Mouse (Mus musculus) hindbrain, embryonic 11.5 days (tissue): ENCODE data around the gene Tnfrsf1b. TPM values are rescaled to one million over a fixed set of nuclear protein-coding genes. Genes with fewer than 3 reads are reported as not detected.
A peak's percentile ranks its signal among the peaks of the same experiment; 100 is the strongest.

Experiments
- ATAC-seq: fragments of 200-750 bp; cut with Nextera tagmentation; 2 replicates; pipeline ENCODE4 v1.8.0; 2017; ENCODE audit warnings: mild to moderate bottlenecking, moderate TSS enrichment, moderate library complexity; ENCODE audit not compliant: low FRiP score
- DNase-seq: peaks from one replicate; pipeline ENCODE4 v3.0.0-alpha.2; 2015; ENCODE audit warnings: low spot score
- H3K27ac ChIP-seq: fragments of 300-500 bp; sonication (generic); 2 replicates; pipeline ENCODE4 v1.5.1; 2014; ENCODE audit warnings: mild to moderate bottlenecking, low read depth, low read length
- H3K27me3 ChIP-seq: fragments of 300-500 bp; sonication (generic); 2 replicates; pipeline ENCODE4 v1.6.1; 2014; ENCODE audit warnings: mild to moderate bottlenecking, low read length, moderate library complexity, mixed read lengths; ENCODE audit not compliant: control insufficient read depth, insufficient read depth
- H3K36me3 ChIP-seq: fragments of 300-500 bp; sonication (generic); 2 replicates; pipeline ENCODE4 v1.6.1; 2014; ENCODE audit warnings: mild to moderate bottlenecking, low read length, moderate library complexity, mixed read lengths; ENCODE audit not compliant: control insufficient read depth, insufficient read depth
- H3K4me1 ChIP-seq: fragments of 300-500 bp; sonication (generic); replicated peaks from 2 replicates; pipeline ENCODE4 v1.6.1; 2014; ENCODE audit warnings: low read length, mixed read lengths; ENCODE audit not compliant: control insufficient read depth, insufficient read depth
- H3K4me2 ChIP-seq: fragments of 300-500 bp; sonication (generic); replicated peaks from 2 replicates; pipeline ENCODE4 v1.6.1; 2014; ENCODE audit warnings: mild to moderate bottlenecking, low read depth, low read length
- H3K4me3 ChIP-seq: fragments of 300-500 bp; sonication (generic); 2 replicates; pipeline ENCODE4 v1.5.1; 2014; ENCODE audit warnings: low read depth, low read length
- H3K9ac ChIP-seq: fragments of 300-500 bp; sonication (generic); 2 replicates; pipeline ENCODE4 v1.6.1; 2014; ENCODE audit warnings: low read depth, low read length
- H3K9me3 ChIP-seq: fragments of 300-500 bp; sonication (generic); 2 replicates; pipeline ENCODE4 v1.6.1; 2016; ENCODE audit warnings: low read length; ENCODE audit not compliant: control insufficient read depth
- WGBS: fragments of 180-500 bp; shearing (Covaris S2); extraction: QIAGEN DNeasy Blood & Tissue Kit; methylation state at CpG from one replicate; pipeline ENCODE4 v1.1.7; 2014; 5-methylcytosine and 5-hydroxymethylcytosine counted together
- polyA plus RNA-seq: library from polyadenylated mRNA; unstranded; fragments of >200 nt; fragmentation: Nextera tagmentation; extraction: Ambion mirVana; gene quantifications from 2 replicates; pipeline ENCODE4 v1.2.1, GENCODE M21; 2014

Tnfrsf1b gene
- polyA plus RNA-seq, 1 experiment from 2014 or later: 1.6 TPM

- H3K4me2 ChIP-seq: no peak overlapping the region
- no peaks in the 10 kb centered on the region for H3K4me1 ChIP-seq
- ATAC-seq: no peak
- H3K27me3 ChIP-seq: no peaks in the 10 kb centered on the region
- H3K27ac ChIP-seq: no peak overlapping the region
- no peaks in the 10 kb centered on the region for H3K9me3 ChIP-seq
- 76% methylated on average over 5 of the region's 5 CpGs for WGBS
- DNase-seq: no peak
- H3K9ac ChIP-seq: no peak overlapping the region
- no peaks in the 10 kb centered on the region for H3K36me3 ChIP-seq
- H3K4me3 ChIP-seq: no peak overlapping the region
These were observed 28.8 kb downstream of the Tnfrsf1b start for GRCm38 (mm10) chr4:145217837-145218236.

DNA sequence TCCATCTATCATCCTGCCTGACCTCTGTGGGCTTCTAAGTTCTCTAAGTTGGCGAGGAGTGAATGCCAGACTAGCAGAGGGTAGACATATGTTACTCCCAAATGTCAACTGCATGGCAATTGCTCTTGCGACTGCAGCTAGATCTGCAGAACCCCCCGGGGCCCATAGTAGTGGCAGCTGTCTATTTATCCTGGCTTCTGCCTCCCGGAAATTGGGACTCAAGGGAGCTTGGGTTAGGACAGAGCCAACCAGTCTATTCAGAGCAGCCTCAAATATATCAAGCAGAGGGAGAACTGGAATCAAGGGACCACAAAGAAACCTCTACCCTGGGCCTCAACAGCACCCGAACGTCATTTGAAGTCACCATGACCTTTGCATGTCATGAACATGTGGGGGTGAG is 29.6 kb downstream of the Tnfrsf1b start:
- H3K4me1 ChIP-seq: no peaks in the 10 kb centered on the region
- no peak overlapping the region for H3K4me3 ChIP-seq
- no peaks in the 10 kb centered on the region for H3K36me3 ChIP-seq
- DNase-seq (no peak), ATAC-seq (no peak)
- no peak overlapping the region for H3K27ac ChIP-seq
- H3K9me3 ChIP-seq: no peaks in the 10 kb centered on the region
- no peaks in the 10 kb centered on the region for H3K27me3 ChIP-seq
- 78% methylated on average over 6 of the region's 6 CpGs for WGBS
- no peak overlapping the region for H3K4me2 ChIP-seq
- no peak overlapping the region for H3K9ac ChIP-seq

DNA sequence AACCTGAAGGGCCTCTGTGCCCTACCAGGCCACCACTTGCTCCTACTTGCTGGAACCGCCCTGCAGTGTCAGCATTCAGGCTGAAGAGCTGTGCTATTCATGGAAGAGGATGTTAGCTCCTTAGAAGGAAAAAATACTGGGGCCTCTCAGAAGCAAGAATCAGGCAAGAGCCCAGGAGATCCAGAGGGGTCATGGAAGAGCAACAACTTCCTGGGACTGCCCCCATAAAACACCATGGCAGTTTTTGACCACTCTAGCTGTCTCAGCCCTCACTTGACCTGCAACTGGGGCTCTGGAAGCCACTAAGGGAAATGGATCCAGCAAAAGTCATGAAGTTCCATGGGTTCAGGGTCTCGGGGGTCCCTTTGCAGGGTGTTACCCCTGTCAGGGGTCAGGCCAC is 31.3 kb downstream of the Tnfrsf1b start:
- H3K27ac ChIP-seq: no peak overlapping the region
- no peaks in the 10 kb centered on the region for H3K9me3 ChIP-seq
- no peaks in the 10 kb centered on the region for H3K36me3 ChIP-seq
- no peak for DNase-seq
- no peaks in the 10 kb centered on the region for H3K4me1 ChIP-seq
- no peaks in the 10 kb centered on the region for H3K27me3 ChIP-seq
- WGBS: 83% methylated on average over 2 of the region's 2 CpGs
- H3K4me3 ChIP-seq: no peak overlapping the region
- no peak overlapping the region for H3K4me2 ChIP-seq
- no peak overlapping the region for H3K9ac ChIP-seq
- ATAC-seq: no peak

DNA sequence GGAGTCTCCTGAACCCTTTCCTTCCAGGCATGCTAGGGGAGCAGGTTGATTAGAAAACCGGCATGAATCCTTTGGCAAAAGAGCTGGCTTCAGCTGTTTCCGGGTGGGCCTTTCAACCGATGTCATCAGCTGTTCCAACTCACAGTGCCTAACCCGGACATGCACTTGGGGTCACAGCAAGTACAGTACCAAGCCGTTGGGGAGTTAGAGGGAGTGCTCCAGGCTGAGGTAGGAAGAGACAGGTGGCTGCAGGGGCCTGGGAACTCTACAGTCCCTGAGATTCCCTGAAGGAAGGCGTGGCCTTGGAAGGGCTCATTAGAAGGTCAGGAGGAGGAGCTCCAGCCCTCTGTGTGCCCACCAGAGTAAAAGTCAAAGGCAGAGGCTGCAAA is 31.9 kb downstream of the Tnfrsf1b start:
- no peaks in the 10 kb centered on the region for H3K27me3 ChIP-seq
- 53% methylated on average over 6 of the region's 6 CpGs for WGBS
- H3K4me2 ChIP-seq: no peak overlapping the region
- no peak overlapping the region for H3K9ac ChIP-seq
- H3K4me1 ChIP-seq: no peaks in the 10 kb centered on the region
- H3K36me3 ChIP-seq: no peaks in the 10 kb centered on the region
- H3K27ac ChIP-seq: no peak overlapping the region
- no peaks in the 10 kb centered on the region for H3K9me3 ChIP-seq
- DNase-seq: no peak
- peak; percentile 62 for ATAC-seq
- H3K4me3 ChIP-seq: no peak overlapping the region

GRCm38 (mm10) chr4:145213999-145214785 is 32.5 kb downstream of the Tnfrsf1b start:
- H3K4me2 ChIP-seq: no peak overlapping the region
- no peak overlapping the region for H3K27ac ChIP-seq
- no peaks in the 10 kb centered on the region for H3K4me1 ChIP-seq
- DNase-seq (peak; percentile 94), ATAC-seq (peak; percentile 86)
- no peaks in the 10 kb centered on the region for H3K27me3 ChIP-seq
- H3K9ac ChIP-seq: no peak overlapping the region
- no peak overlapping the region for H3K4me3 ChIP-seq
- no peaks in the 10 kb centered on the region for H3K36me3 ChIP-seq
- no peaks in the 10 kb centered on the region for H3K9me3 ChIP-seq
- 36% methylated on average over 8 of the region's 8 CpGs for WGBS

DNA sequence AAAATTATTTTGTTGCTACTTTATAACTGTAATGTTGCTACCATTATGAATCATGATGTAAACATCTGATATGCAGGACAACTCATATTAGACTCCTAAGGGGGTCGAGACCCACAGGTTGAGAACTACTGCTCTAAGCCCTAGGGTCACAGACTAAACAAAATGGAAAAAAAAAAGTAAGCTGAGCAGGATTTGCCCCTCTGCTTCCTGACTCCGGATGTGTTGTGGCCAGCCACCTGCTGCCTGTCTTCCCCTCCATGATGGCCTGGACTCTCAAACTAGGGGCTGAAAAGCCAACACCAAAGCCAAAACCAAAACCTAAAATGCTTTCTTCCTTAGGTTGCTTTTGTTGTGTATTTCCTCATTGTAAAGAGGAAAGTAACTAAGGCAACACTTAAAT is 35.6 kb downstream of the Tnfrsf1b start:
- DNase-seq (no peak), ATAC-seq (no peak)
- H3K9ac ChIP-seq: no peak overlapping the region
- H3K27me3 ChIP-seq: no peaks in the 10 kb centered on the region
- no peak overlapping the region for H3K4me3 ChIP-seq
- no peak overlapping the region for H3K27ac ChIP-seq
- H3K36me3 ChIP-seq: no peaks in the 10 kb centered on the region
- no peak overlapping the region for H3K4me2 ChIP-seq
- no peaks in the 10 kb centered on the region for H3K9me3 ChIP-seq
- WGBS: 73% methylated on average over 2 of the region's 2 CpGs
- no peaks in the 10 kb centered on the region for H3K4me1 ChIP-seq

DNA sequence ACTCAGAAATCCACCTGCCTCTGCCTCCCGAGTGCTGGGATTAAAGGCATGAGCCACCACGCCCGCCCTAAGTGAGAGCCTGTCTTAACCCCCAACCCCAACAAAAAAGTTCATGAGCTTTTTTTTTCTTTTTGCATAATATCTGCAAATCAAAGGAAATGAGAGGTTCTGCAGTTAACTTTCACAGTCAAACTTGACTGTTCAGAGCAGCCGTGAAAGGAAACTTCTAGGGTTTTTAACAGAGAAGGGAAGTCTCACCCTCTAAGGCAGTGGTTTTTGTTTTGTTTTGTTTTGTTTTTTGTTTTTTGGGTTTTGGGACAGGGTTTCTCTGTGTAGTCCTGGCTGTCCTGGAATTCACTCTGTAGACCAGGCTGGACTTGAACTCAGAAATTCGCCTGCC is 36.1 kb downstream of the Tnfrsf1b start:
- no peaks in the 10 kb centered on the region for H3K36me3 ChIP-seq
- 83% methylated on average over 5 of the region's 5 CpGs for WGBS
- no peaks in the 10 kb centered on the region for H3K9me3 ChIP-seq
- H3K4me1 ChIP-seq: no peaks in the 10 kb centered on the region
- no peak overlapping the region for H3K9ac ChIP-seq
- ATAC-seq (no peak), DNase-seq (no peak)
- no peaks in the 10 kb centered on the region for H3K27me3 ChIP-seq
- no peak overlapping the region for H3K4me3 ChIP-seq
- no peak overlapping the region for H3K4me2 ChIP-seq
- no peak overlapping the region for H3K27ac ChIP-seq

DNA sequence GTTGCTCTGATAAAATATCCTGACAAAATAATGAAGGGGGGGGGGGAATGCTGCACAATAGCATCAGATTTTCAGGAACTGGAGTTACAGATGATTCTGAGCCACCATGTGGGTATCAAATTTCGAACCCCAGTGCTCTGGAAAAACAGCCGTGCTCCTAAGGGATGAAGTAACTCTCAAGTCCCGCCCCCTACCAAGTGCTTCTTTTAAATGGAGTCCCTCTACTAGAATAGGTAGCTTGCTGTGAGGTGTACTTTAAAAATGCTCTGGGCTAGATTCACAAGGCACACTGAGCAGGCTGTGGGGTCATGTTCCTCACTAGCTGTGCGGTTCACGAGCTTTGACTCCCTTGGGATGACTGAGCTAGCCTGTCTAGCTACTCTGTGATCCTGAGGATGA is 37.0 kb downstream of the Tnfrsf1b start:
- Histone ChIP-seq H3K27ac (no peak overlapping the region), H3K4me1 (no peaks in the 10 kb centered on the region), H3K36me3 (no peaks in the 10 kb centered on the region), H3K4me3 (no peak overlapping the region), H3K27me3 (no peaks in the 10 kb centered on the region), H3K9ac (no peak overlapping the region), H3K4me2 (no peak overlapping the region), H3K9me3 (no peaks in the 10 kb centered on the region)
- 38% methylated on average over 5 of the region's 5 CpGs for whole genome bisulfite sequencing
- ATAC-seq (no peak), DNase-seq (no peak)

- no peaks in the 10 kb centered on the region for H3K27me3 ChIP-seq
- no peak overlapping the region for H3K27ac ChIP-seq
- ATAC-seq (no peak), DNase-seq (no peak)
- H3K4me2 ChIP-seq: no peak overlapping the region
- no peaks in the 10 kb centered on the region for H3K4me1 ChIP-seq
- no peak overlapping the region for H3K4me3 ChIP-seq
- WGBS: 78% methylated on average over 6 of the region's 6 CpGs
- no peak overlapping the region for H3K9ac ChIP-seq
- H3K9me3 ChIP-seq: no peaks in the 10 kb centered on the region
- no peaks in the 10 kb centered on the region for H3K36me3 ChIP-seq
These were observed 37.5 kb downstream of the Tnfrsf1b start for GRCm38 (mm10) chr4:145209076-145209689.
